Mouse (Mus musculus): ENCODE measurements around the gene Aplp2.

GRCm38 (mm10) chr9:31162911-31163310 lies 48.7 kb downstream of the Aplp2 start:
- TF ChIP-seq CTCF (IDR thresholded peaks at IDR 0.05; ENCODE audit: low read depth, low read length) (no peak), GATA1 (IDR thresholded peaks at IDR 0.05; ENCODE audit: borderline replicate concordance, low read length) (no peak), TAL1 (conservative IDR thresholded peaks at IDR 0.05; ENCODE audit: low read depth, low read length) (no peak)
